Mouse (Mus musculus): ENCODE data around the gene Ccdc190. TPM values are rescaled to one million over a fixed set of nuclear protein-coding genes. Genes with fewer than 3 reads are reported as not detected.

The Ccdc190 gene
- total and polyA plus RNA-seq, 3 experiments, result not detected

- no peak for DNase-seq (ENCODE audit: extremely low read depth)
- no peak for TF ChIP-seq SMC3 (IDR thresholded peaks at IDR 0.05; ENCODE audit: low read depth, low read length)
- no peak for TF ChIP-seq ETS1 (conservative IDR thresholded peaks at IDR 0.05; ENCODE audit: low read depth, low read length)
- TF ChIP-seq USF1 (IDR thresholded peaks at IDR 0.05; ENCODE audit: low read depth, low read length), result no peak
- TF ChIP-seq SIN3A (IDR thresholded peaks at IDR 0.05; ENCODE audit: low read length), result no peak
- no peak for TF ChIP-seq CTCF (conservative IDR thresholded peaks at IDR 0.05 in 1 of 2, IDR thresholded peaks at IDR 0.05 in 1 of 2; ENCODE audit: low read depth in 2 of 2, low read length in 2 of 2)
- no peak for TF ChIP-seq MAZ (IDR thresholded peaks at IDR 0.05; ENCODE audit: low read depth, low read length)
- TF ChIP-seq IRF4 (IDR thresholded peaks at IDR 0.05; ENCODE audit: low read depth, low read length), result no peak
- no peak for TF ChIP-seq GABPA (IDR thresholded peaks at IDR 0.05; ENCODE audit: insufficient replicate concordance, low read depth, low read length)
- no peak for TF ChIP-seq PAX5 (IDR thresholded peaks at IDR 0.05; ENCODE audit: low read length)
- TF ChIP-seq MEF2A (IDR thresholded peaks at IDR 0.05; ENCODE audit: borderline replicate concordance, low read depth, low read length), result no peak
- TF ChIP-seq ZNF384 (IDR thresholded peaks at IDR 0.05; ENCODE audit: low read depth, low read length), result no peak
- no peak for TF ChIP-seq ZMIZ1 (IDR thresholded peaks at IDR 0.05; ENCODE audit: low read depth, low read length)
- no peak for TF ChIP-seq JUND (conservative IDR thresholded peaks at IDR 0.05; ENCODE audit: low read depth, low read length)
- TF ChIP-seq BHLHE40 (IDR thresholded peaks at IDR 0.05; ENCODE audit: low read depth, low read length), result no peak
- TF ChIP-seq ELF1 (IDR thresholded peaks at IDR 0.05; ENCODE audit: low read depth, low read length), result no peak
- in situ Hi-C loops (cut with MboI; ENCODE audit: low pct_ligation_motif_present, low pct_unique_long_range_greater_than_20kb, low sequenced_read_pairs) (no loop called here), dilution Hi-C loops (cut with MboI; ENCODE audit: extremely low pct_ligation_motif_present, extremely low pct_unique_long_range_greater_than_20kb, low sequenced_read_pairs) (no loop called here)
- Histone ChIP-seq H3K4me1 (ENCODE audit: control insufficient read depth in 1 of 2, insufficient read depth in 2 of 2) (peaks cover 0 to 2% of the 10 kb centered on the region in 2 experiments; a peak in 1 of 4 replicates), H3K9ac (ENCODE audit: insufficient read depth, low read depth) (no peak overlapping the region), H3K9me3 (replicated peaks; ENCODE audit: low read length) (no peaks in the 10 kb centered on the region), H3K27me3 (replicated peaks) (peaks cover 23% of the 10 kb centered on the region), H3K27ac (ENCODE audit: insufficient read depth, low read depth) (no peak overlapping the region), H3K36me3 (replicated peaks in 1 of 2; ENCODE audit: control insufficient read depth in 1 of 2, insufficient read depth in 1 of 2, low read length in 1 of 2) (no peaks in the 10 kb centered on the region), H3K79me2 (replicated peaks; ENCODE audit: control insufficient read depth, extremely low read depth, insufficient read depth, poor library complexity, severe bottlenecking) (no peaks in the 10 kb centered on the region), H3K4me2 (ENCODE audit: insufficient read depth, low read depth, poor library complexity, severe bottlenecking) (no peak overlapping the region), H3K4me3 (replicated peaks in 1 of 3; ENCODE audit: low read depth in 2 of 3, low read length in 2 of 3, poor library complexity in 1 of 3) (no peak overlapping the region)
These were observed 19.3 kb upstream of the Ccdc190 start for GRCm38 (mm10) chr1:169909163-169909562.

- no peak for DNase-seq (ENCODE audit: extremely low read depth)
- in situ Hi-C loops (cut with MboI; ENCODE audit: low pct_ligation_motif_present, low pct_unique_long_range_greater_than_20kb, low sequenced_read_pairs) (no loop called here), dilution Hi-C loops (cut with MboI; ENCODE audit: extremely low pct_ligation_motif_present, extremely low pct_unique_long_range_greater_than_20kb, low sequenced_read_pairs) (no loop called here)
- no peaks in the 10 kb centered on the region for H3K36me3 ChIP-seq (replicated peaks in 1 of 2; ENCODE audit: control insufficient read depth in 1 of 2, insufficient read depth in 1 of 2, low read length in 1 of 2)
- no peak overlapping the region for H3K9ac ChIP-seq (ENCODE audit: insufficient read depth, low read depth)
- H3K9me3 ChIP-seq (replicated peaks; ENCODE audit: low read length), result no peaks in the 10 kb centered on the region
- H3K79me2 ChIP-seq (replicated peaks; ENCODE audit: control insufficient read depth, extremely low read depth, insufficient read depth, poor library complexity, severe bottlenecking), result no peaks in the 10 kb centered on the region
- no peak overlapping the region for H3K4me3 ChIP-seq (replicated peaks in 1 of 3; ENCODE audit: low read depth in 2 of 3, low read length in 2 of 3, poor library complexity in 1 of 3)
- H3K4me2 ChIP-seq (ENCODE audit: insufficient read depth, low read depth, poor library complexity, severe bottlenecking), result no peak overlapping the region
- no peak for TF ChIP-seq CHD1 (IDR thresholded peaks at IDR 0.05; ENCODE audit: low read depth, low read length)
- TF ChIP-seq EP300 (IDR thresholded peaks at IDR 0.05; ENCODE audit: low read length), result no peak
- no peak for TF ChIP-seq PAX5 (IDR thresholded peaks at IDR 0.05; ENCODE audit: low read length)
- TF ChIP-seq MXI1 (IDR thresholded peaks at IDR 0.05; ENCODE audit: low read depth, low read length), result no peak
- no peak for TF ChIP-seq NRF1 (IDR thresholded peaks at IDR 0.05; ENCODE audit: low read depth, low read length)
- TF ChIP-seq HCFC1 (IDR thresholded peaks at IDR 0.05; ENCODE audit: low read depth, low read length), result no peak
- TF ChIP-seq MAX (IDR thresholded peaks at IDR 0.05; ENCODE audit: low read length), result no peak
- TF ChIP-seq ETS1 (conservative IDR thresholded peaks at IDR 0.05; ENCODE audit: low read depth, low read length), result no peak
- no peak for TF ChIP-seq CTCF (conservative IDR thresholded peaks at IDR 0.05 in 1 of 2, IDR thresholded peaks at IDR 0.05 in 1 of 2; ENCODE audit: low read depth in 2 of 2, low read length in 2 of 2)
- no peak for TF ChIP-seq RAD21 (IDR thresholded peaks at IDR 0.05; ENCODE audit: low read depth, low read length)
- no peak for TF ChIP-seq BHLHE40 (IDR thresholded peaks at IDR 0.05; ENCODE audit: low read depth, low read length)
- TF ChIP-seq USF1 (IDR thresholded peaks at IDR 0.05; ENCODE audit: low read depth, low read length), result no peak
- TF ChIP-seq IRF4 (IDR thresholded peaks at IDR 0.05; ENCODE audit: low read depth, low read length), result no peak
- H3K27ac ChIP-seq (ENCODE audit: insufficient read depth, low read depth), result no peak overlapping the region
- H3K27me3 ChIP-seq (replicated peaks), result peaks cover 21% of the 10 kb centered on the region
- H3K4me1 ChIP-seq (ENCODE audit: control insufficient read depth in 1 of 2, insufficient read depth in 2 of 2), result peaks cover 0 to 2% of the 10 kb centered on the region in 2 experiments; a peak in 1 of 4 replicates
These were observed 18.8 kb upstream of the Ccdc190 start for GRCm38 (mm10) chr1:169909659-169910058.

All from CH12.LX (cell line).